Mouse (Mus musculus) adrenal gland, postnatal 14 days (tissue): ENCODE results near the gene Ubr4. TPM values are rescaled to one million over a fixed set of nuclear protein-coding genes. Genes with fewer than 3 reads are reported as not detected.

ENCODE experiments used
- microRNA-seq, 2 experiments: library from miRNA; unstranded; fragments of <30 nt; microRNA quantifications; one replicate each; pipeline ENCODE4 v1.2.0; 2021
- total RNA-seq: library from RNA; stranded (reverse); gene quantifications from 2 replicates; pipeline ENCODE4 v1.2.3, GENCODE M21; 2021

Ubr4 gene
- total RNA-seq, 1 experiment from 2014 or later = 124 TPM

Small RNA genes within 50 kb of the gene (microRNA-seq; reads per million reads assigned to microRNA genes)
- gene Gm24245 (0 reads per million in 2 experiments), gene Gm25732 (0.76 to 1.7 reads per million in 2 experiments)

Other genes starting within 250 kb of the Ubr4 start
- 480 and 499 TPM in 2 replicates for gene Minos1, start 221.5 kb upstream of the Ubr4 start, total RNA-seq
- 316 and 319 TPM in 2 replicates for gene Capzb, start 159.7 kb upstream of the Ubr4 start, total RNA-seq
- gene Pqlc2, start 41.9 kb upstream of the Ubr4 start, total RNA-seq = 7.5 and 10.0 TPM in 2 replicates
- gene Akr7a5, start 41.9 kb upstream of the Ubr4 start, total RNA-seq = 61.0 and 62.5 TPM in 2 replicates
- gene Mrto4, start within 50 bp of the Ubr4 start, total RNA-seq = 55.0 and 64.9 TPM in 2 replicates
- gene Emc1, start within 50 bp of the Ubr4 start, total RNA-seq = 41.2 and 43.1 TPM in 2 replicates
- gene Iffo2, start 177.9 kb downstream of the Ubr4 start, total RNA-seq = 14.8 and 15.5 TPM in 2 replicates